Mouse (Mus musculus) stomach, embryonic 14.5 days (tissue): ENCODE results near the gene Msi1. TPM values are rescaled to one million over a fixed set of nuclear protein-coding genes. Genes with fewer than 3 reads are reported as not detected.
A peak's percentile ranks its signal among the peaks of the same experiment; 100 is the strongest.

ENCODE experiments used
- ATAC-seq: fragments of 200-750 bp; cut with Nextera tagmentation; 2 replicates; pipeline ENCODE4 v1.8.0; 2017; ENCODE audit warnings: low read depth, moderate TSS enrichment; ENCODE audit not compliant: insufficient number of reproducible peaks, insufficient read depth, low FRiP score
- H3K27ac ChIP-seq: fragments of 300-500 bp; sonication (generic); 2 replicates; pipeline ENCODE4 v1.5.1; 2014; ENCODE audit warnings: mild to moderate bottlenecking, low read length, moderate library complexity, mixed read lengths
- H3K27me3 ChIP-seq: fragments of 300-500 bp; sonication (generic); 2 replicates; pipeline ENCODE4 v1.6.1; 2014; ENCODE audit warnings: low read length, control low read depth, mixed read lengths; ENCODE audit not compliant: control insufficient read depth, insufficient read depth
- H3K36me3 ChIP-seq: fragments of 300-500 bp; sonication (generic); 2 replicates; pipeline ENCODE4 v1.6.1; 2014; ENCODE audit warnings: mild to moderate bottlenecking, control low read depth, low read length, moderate library complexity, mixed read lengths; ENCODE audit not compliant: control insufficient read depth, insufficient read depth
- H3K4me1 ChIP-seq: fragments of 300-500 bp; sonication (generic); 2 replicates; pipeline ENCODE4 v1.6.1; 2014; ENCODE audit warnings: low read length, control low read depth, mixed read lengths; ENCODE audit not compliant: control insufficient read depth, insufficient read depth
- H3K4me2 ChIP-seq: fragments of 300-500 bp; sonication (generic); replicated peaks from 2 replicates; pipeline ENCODE4 v1.6.1; 2014; ENCODE audit warnings: low read depth, low read length, control low read depth
- H3K4me3 ChIP-seq: fragments of 300-500 bp; sonication (generic); 2 replicates; pipeline ENCODE4 v1.5.1; 2014; ENCODE audit warnings: low read depth, low read length, control low read depth
- H3K9ac ChIP-seq: fragments of 300-500 bp; sonication (generic); replicated peaks from 2 replicates; pipeline ENCODE4 v1.6.1; 2014; ENCODE audit warnings: low read depth, mild to moderate bottlenecking, control low read depth, low read length, moderate library complexity, mixed read lengths
- H3K9me3 ChIP-seq: fragments of 300-500 bp; sonication (generic); 2 replicates; pipeline ENCODE4 v1.6.1; 2016; ENCODE audit warnings: low read depth, low read length, control low read depth; ENCODE audit not compliant: control insufficient read depth
- WGBS: fragments of 180-500 bp; shearing (Covaris S2); extraction: QIAGEN DNeasy Blood & Tissue Kit; methylation state at CpG from one replicate; pipeline ENCODE4 v1.1.7; 2014; 5-methylcytosine and 5-hydroxymethylcytosine counted together
- polyA plus RNA-seq: library from polyadenylated mRNA; unstranded; fragments of >200 nt; fragmentation: Nextera tagmentation; extraction: Ambion mirVana; gene quantifications from 2 replicates; pipeline ENCODE4 v1.2.1, GENCODE M21; 2014

Gene Msi1
- 15.7 and 17.2 TPM in 2 replicates for polyA plus RNA-seq

- peak; percentile 74 for ATAC-seq
- H3K27ac ChIP-seq: peak within 1 kb of the TSS; percentile 75
- H3K4me1 ChIP-seq: peaks cover 26% of the 10 kb centered on the region; the same call in 1 of the 2 replicates
Observed at GRCm38 (mm10) chr5:115429359-115430186, at the start of gene Msi1. TSS of gene Msi1 (plus strand) at chr5:115429599.

GRCm38 (mm10) chr5:115391935-115392334 is 37.5 kb upstream of the Msi1 start:
- H3K9me3 ChIP-seq: no peaks in the 10 kb centered on the region
- H3K4me3 ChIP-seq: no peak overlapping the region
- H3K9ac ChIP-seq: no peak overlapping the region
- ATAC-seq: no peak
- H3K4me1 ChIP-seq: peaks cover 5% of the 10 kb centered on the region; the same call in 1 of the 2 replicates
- no peaks in the 10 kb centered on the region for H3K27me3 ChIP-seq
- no peaks in the 10 kb centered on the region for H3K36me3 ChIP-seq
- H3K27ac ChIP-seq: no peak overlapping the region
- H3K4me2 ChIP-seq: no peak overlapping the region
- WGBS: 24% methylated on average over 9 of the region's 9 CpGs

More at GRCm38 (mm10) chr5:115429359-115430186, at the start of gene Msi1:
- no peaks in the 10 kb centered on the region for H3K27me3 ChIP-seq
- WGBS: under 1% methylated on average over 38 of the region's 117 CpGs
- peak within 1 kb of the TSS; percentile 92 for H3K4me2 ChIP-seq
- peak within 1 kb of the TSS; percentile 85 for H3K4me3 ChIP-seq
- peaks cover 4% of the 10 kb centered on the region; the same call in 1 of the 2 replicates for H3K36me3 ChIP-seq
- H3K9me3 ChIP-seq: no peaks in the 10 kb centered on the region
- H3K9ac ChIP-seq: peak within 1 kb of the TSS; percentile 96

DNA sequence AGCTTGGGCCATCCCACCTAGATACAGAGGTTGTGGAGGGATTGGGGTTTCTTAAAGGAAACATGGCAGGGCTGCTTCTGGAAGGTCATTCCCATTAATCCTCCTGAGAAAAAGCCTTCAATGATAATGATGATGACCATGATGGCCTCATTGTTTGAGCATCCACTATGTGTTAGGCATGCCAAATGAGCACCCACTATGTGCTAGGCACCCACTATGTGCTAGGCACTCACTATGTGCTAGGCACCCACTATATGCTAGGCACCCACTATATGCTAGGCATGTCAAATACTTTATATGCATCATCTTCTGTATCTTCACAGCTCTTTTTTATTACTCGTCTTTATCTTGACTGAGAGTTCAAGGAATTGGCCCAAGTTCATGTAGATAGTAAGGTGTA is 36.4 kb upstream of the Msi1 start:
- no peak overlapping the region for H3K27ac ChIP-seq
- no peak overlapping the region for H3K4me2 ChIP-seq
- WGBS: 88% methylated on average over 1 of the region's 1 CpGs

GRCm38 (mm10) chr5:115394223-115394622 is 35.2 kb upstream of the Msi1 start:
- H3K27me3 ChIP-seq: no peaks in the 10 kb centered on the region
- H3K27ac ChIP-seq: no peak overlapping the region

More for the DNA sequence above, 36.4 kb upstream of the Msi1 start:
- Histone ChIP-seq H3K4me1 (peaks cover 5% of the 10 kb centered on the region; the same call in 1 of the 2 replicates), H3K27me3 (no peaks in the 10 kb centered on the region), H3K4me3 (no peak overlapping the region), H3K36me3 (no peaks in the 10 kb centered on the region), H3K9ac (no peak overlapping the region), H3K9me3 (no peaks in the 10 kb centered on the region)
- ATAC-seq: no peak

DNA sequence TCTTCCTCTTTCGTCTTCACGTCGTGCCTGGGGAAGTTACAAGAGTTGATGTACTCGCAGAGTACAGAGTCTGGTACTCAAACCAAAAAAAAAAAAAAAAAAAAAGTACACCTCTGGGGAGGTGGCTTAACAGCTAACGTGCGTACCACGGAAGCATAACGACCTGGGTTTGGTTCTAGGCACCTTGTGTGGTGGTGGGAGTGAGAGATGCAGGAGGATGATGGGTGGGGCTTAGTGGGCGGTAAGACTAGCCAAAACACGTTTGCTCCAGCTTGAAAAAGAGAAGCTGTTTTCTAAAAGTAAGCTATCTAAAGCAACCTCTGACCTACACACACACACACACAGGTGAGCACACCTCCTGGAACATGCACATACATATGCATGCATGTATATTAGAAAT is 34.6 kb upstream of the Msi1 start:
- no peaks in the 10 kb centered on the region for H3K36me3 ChIP-seq

More at GRCm38 (mm10) chr5:115394223-115394622, 35.2 kb upstream of the Msi1 start:
- H3K4me2 ChIP-seq: no peak overlapping the region
- 6% methylated on average over 8 of the region's 8 CpGs for WGBS
- ATAC-seq: 0 out of 2 replicates have a peak, but pooled peaks have one; percentile 15
- no peaks in the 10 kb centered on the region for H3K36me3 ChIP-seq
- no peak overlapping the region for H3K4me3 ChIP-seq
- no peak overlapping the region for H3K9ac ChIP-seq
- H3K9me3 ChIP-seq: no peaks in the 10 kb centered on the region
- H3K4me1 ChIP-seq: peaks cover 9% of the 10 kb centered on the region; the same call in 1 of the 2 replicates

GRCm38 (mm10) chr5:115396654-115397053 is 32.7 kb upstream of the Msi1 start:
- Histone ChIP-seq H3K36me3 (no peaks in the 10 kb centered on the region), H3K9me3 (no peaks in the 10 kb centered on the region), H3K4me1 (peaks cover 9% of the 10 kb centered on the region; the same call in 1 of the 2 replicates), H3K27me3 (no peaks in the 10 kb centered on the region), H3K27ac (no peak overlapping the region), H3K4me2 (no peak overlapping the region), H3K9ac (no peak overlapping the region), H3K4me3 (no peak overlapping the region)
- ATAC-seq: no peak
- WGBS: 60% methylated on average over 11 of the region's 11 CpGs

More for the DNA sequence above, 34.6 kb upstream of the Msi1 start:
- no peak for ATAC-seq
- 14% methylated on average over 10 of the region's 10 CpGs for WGBS
- H3K4me2 ChIP-seq: no peak overlapping the region
- no peaks in the 10 kb centered on the region for H3K9me3 ChIP-seq
- no peaks in the 10 kb centered on the region for H3K27me3 ChIP-seq
- peaks cover 9% of the 10 kb centered on the region; the same call in 1 of the 2 replicates for H3K4me1 ChIP-seq
- H3K9ac ChIP-seq: no peak overlapping the region
- no peak overlapping the region for H3K27ac ChIP-seq
- H3K4me3 ChIP-seq: no peak overlapping the region

GRCm38 (mm10) chr5:115397839-115398780 is 31.3 kb upstream of the Msi1 start:
- Histone ChIP-seq H3K4me3 (peak overlapping the region; percentile 31), H3K27ac (no peak overlapping the region), H3K27me3 (no peaks in the 10 kb centered on the region), H3K36me3 (no peaks in the 10 kb centered on the region), H3K4me2 (peak overlapping the region; percentile 83), H3K9ac (peak overlapping the region; percentile 59), H3K4me1 (peaks cover 9% of the 10 kb centered on the region; the same call in 1 of the 2 replicates), H3K9me3 (no peaks in the 10 kb centered on the region)
- WGBS: 3% methylated on average over 48 of the region's 48 CpGs
- peak; percentile 70; the same call in 1 of the 2 replicates for ATAC-seq

DNA sequence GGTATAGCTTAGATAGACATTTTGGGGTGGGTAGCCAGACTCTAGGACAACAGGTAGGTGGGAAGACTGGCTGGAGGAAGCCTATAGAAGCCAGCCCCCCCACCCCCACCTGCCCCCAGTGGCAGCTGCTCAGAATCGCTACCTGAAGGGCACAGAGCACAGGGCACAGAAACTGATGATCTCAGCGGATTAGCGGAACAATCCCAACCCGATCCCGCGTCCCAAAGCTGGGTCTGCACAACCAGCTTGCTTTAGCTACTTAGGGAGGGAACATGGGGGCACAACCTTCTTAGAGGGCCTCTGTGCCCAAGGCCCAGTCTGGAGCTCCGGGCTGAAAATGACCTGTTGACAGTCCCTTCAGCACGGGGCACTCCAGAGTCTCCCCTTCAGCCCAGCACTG is 27.3 kb upstream of the Msi1 start:
- H3K9ac ChIP-seq: no peak overlapping the region
- H3K4me1 ChIP-seq: peaks cover 4% of the 10 kb centered on the region; the same call in 1 of the 2 replicates
- H3K9me3 ChIP-seq: no peaks in the 10 kb centered on the region
- ATAC-seq: no peak
- H3K27ac ChIP-seq: no peak overlapping the region
- WGBS: 92% methylated on average over 8 of the region's 8 CpGs
- H3K4me3 ChIP-seq: no peak overlapping the region
- H3K36me3 ChIP-seq: no peaks in the 10 kb centered on the region
- H3K27me3 ChIP-seq: no peaks in the 10 kb centered on the region
- no peak overlapping the region for H3K4me2 ChIP-seq
